Mouse (Mus musculus) liver, embryonic 12.5 days (tissue): ENCODE data around the gene Draxin. TPM values are rescaled to one million over a fixed set of nuclear protein-coding genes. Genes with fewer than 3 reads are reported as not detected.
A peak's percentile ranks its signal among the peaks of the same experiment; 100 is the strongest.
"Not testable (repeated sequence)": the region's sequence is repeated elsewhere in the genome, so short reads cannot be mapped to it uniquely, and the experiment has no call there.

Experiments
- ATAC-seq: fragments of 200-750 bp; cut with Nextera tagmentation; 2 replicates; pipeline ENCODE4 v1.8.0; 2017; ENCODE audit warnings: moderate number of reproducible peaks, mild to moderate bottlenecking, moderate library complexity
- H3K27ac ChIP-seq: fragments of 300-500 bp; sonication (generic); 2 replicates; pipeline ENCODE4 v1.5.1; 2016; ENCODE audit warnings: mild to moderate bottlenecking
- H3K27me3 ChIP-seq: fragments of 300-500 bp; sonication (generic); replicated peaks from 2 replicates; pipeline ENCODE4 v1.6.1; 2016; ENCODE audit warnings: mild to moderate bottlenecking, moderate library complexity
- H3K36me3 ChIP-seq: fragments of 300-500 bp; sonication (generic); 2 replicates; pipeline ENCODE4 v1.6.1; 2016; ENCODE audit warnings: mild to moderate bottlenecking, moderate library complexity
- H3K4me1 ChIP-seq: fragments of 300-500 bp; sonication (generic); 2 replicates; pipeline ENCODE4 v1.6.1; 2016
- H3K4me2 ChIP-seq: fragments of 300-500 bp; sonication (generic); 2 replicates; pipeline ENCODE4 v1.6.1; 2016; ENCODE audit warnings: mild to moderate bottlenecking, moderate library complexity
- H3K4me3 ChIP-seq: fragments of 300-500 bp; sonication (generic); 2 replicates; pipeline ENCODE4 v1.5.1; 2016; ENCODE audit warnings: mild to moderate bottlenecking, moderate library complexity
- H3K9ac ChIP-seq: fragments of 300-500 bp; sonication (generic); 2 replicates; pipeline ENCODE4 v1.6.1; 2016; ENCODE audit warnings: mild to moderate bottlenecking, moderate library complexity
- H3K9me3 ChIP-seq: fragments of 300-500 bp; sonication (generic); replicated peaks from 2 replicates; pipeline ENCODE4 v1.6.1; 2016; ENCODE audit warnings: mild to moderate bottlenecking, moderate library complexity
- WGBS: fragments of 180-500 bp; shearing (Covaris S2); methylation state at CpG from one replicate; pipeline ENCODE4 v1.1.7; 2016; ENCODE audit not compliant: insufficient replicate concordance; 5-methylcytosine and 5-hydroxymethylcytosine counted together
- polyA plus RNA-seq: library from polyadenylated mRNA; unstranded; fragments of >200 nt; fragmentation: Nextera tagmentation; extraction: Ambion mirVana; gene quantifications from 2 replicates; pipeline ENCODE4 v1.2.1, GENCODE M21; 2016

Gene Draxin
- 0.08 TPM in 2 replicates for polyA plus RNA-seq

- 1% methylated on average over 83 of the region's 87 CpGs for WGBS
- H3K27ac ChIP-seq, result no peak within 1 kb of the TSS
Observed at GRCm38 (mm10) chr4:148130561-148131413, at the start of gene Draxin. TSS of gene Draxin (minus strand) at chr4:148130698.

DNA sequence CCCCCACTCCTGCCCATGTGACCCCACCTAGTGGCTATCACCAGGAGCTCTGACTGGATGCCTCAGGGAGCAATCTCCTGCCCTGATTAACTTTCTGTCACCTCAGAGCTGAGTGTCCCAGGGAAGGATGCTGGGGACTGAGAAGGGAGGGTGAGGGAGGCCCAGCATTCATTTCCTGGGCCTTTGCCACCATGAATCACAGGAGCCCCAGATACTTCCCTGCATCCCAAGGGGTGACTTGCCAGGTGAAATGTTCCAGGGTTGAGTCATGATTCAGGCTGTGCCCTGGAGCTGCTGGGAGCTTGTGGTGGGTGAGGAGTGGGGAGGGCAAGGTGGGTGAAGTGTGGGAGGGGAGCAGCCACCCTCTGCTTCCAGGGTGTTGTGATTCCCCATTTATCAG lies 47.2 kb upstream of the Draxin start:
- Histone ChIP-seq H3K9ac (no peak overlapping the region), H3K4me1 (0 out of 2 replicates have a peak, but pooled peaks cover 2% of the 10 kb centered on the region), H3K27me3 (peaks cover 95% of the 10 kb centered on the region), H3K36me3 (no peaks in the 10 kb centered on the region), H3K4me3 (no peak overlapping the region), H3K4me2 (no peak overlapping the region), H3K27ac (no peak overlapping the region), H3K9me3 (no peaks in the 10 kb centered on the region)
- no peak for ATAC-seq

More at GRCm38 (mm10) chr4:148130561-148131413, at the start of gene Draxin:
- peaks cover 92% of the 10 kb centered on the region for H3K27me3 ChIP-seq
- H3K36me3 ChIP-seq, result no peaks in the 10 kb centered on the region
- peak; percentile 64; the same call in 1 of the 2 replicates for ATAC-seq
- peaks cover 9% of the 10 kb centered on the region for H3K4me1 ChIP-seq
- H3K9ac ChIP-seq, result peak within 1 kb of the TSS; percentile 45; the same call in 1 of the 2 replicates
- H3K4me3 ChIP-seq, result peak within 1 kb of the TSS; percentile 51
- H3K9me3 ChIP-seq, result no peaks in the 10 kb centered on the region
- H3K4me2 ChIP-seq, result peak within 1 kb of the TSS; percentile 70

DNA sequence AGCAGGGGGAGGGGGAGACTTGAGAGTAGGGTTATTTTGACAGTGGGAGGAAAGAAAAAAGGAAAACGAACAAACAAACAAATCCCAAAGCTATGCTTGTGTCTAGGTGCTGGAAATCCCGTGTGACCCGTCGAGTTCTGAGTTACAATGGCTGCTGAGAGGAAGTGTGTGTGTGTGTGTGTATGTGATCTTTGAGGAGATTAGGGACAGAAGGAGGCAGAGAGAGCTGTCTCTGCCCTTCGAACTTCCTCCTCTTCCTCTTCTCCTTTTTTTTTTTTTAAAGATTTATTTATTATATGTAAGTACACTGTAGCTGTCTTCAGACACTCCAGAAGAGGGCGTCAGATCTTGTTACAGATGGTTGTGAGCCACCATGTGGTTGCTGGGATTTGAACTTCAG lies 46.1 kb upstream of the Draxin start:
- ATAC-seq, H3K4me2 ChIP-seq, H3K9ac ChIP-seq, H3K9me3 ChIP-seq, H3K36me3 ChIP-seq, H3K4me3 ChIP-seq, H3K27ac ChIP-seq, H3K4me1 ChIP-seq: not testable (repeated sequence)
- peaks cover 95% of the 10 kb centered on the region for H3K27me3 ChIP-seq
- WGBS, result 28% methylated on average over 5 of the region's 6 CpGs

- H3K4me2 ChIP-seq, result no peak overlapping the region
- 13% methylated on average over 12 of the region's 12 CpGs for WGBS
- no peak overlapping the region for H3K4me3 ChIP-seq
- no peaks in the 10 kb centered on the region for H3K4me1 ChIP-seq
- H3K27me3 ChIP-seq, result peaks cover 99% of the 10 kb centered on the region
- H3K9me3 ChIP-seq, result no peaks in the 10 kb centered on the region
- no peaks in the 10 kb centered on the region for H3K36me3 ChIP-seq
- no peak overlapping the region for H3K9ac ChIP-seq
- no peak for ATAC-seq
- no peak overlapping the region for H3K27ac ChIP-seq
Observed at GRCm38 (mm10) chr4:148174495-148174862, 44.0 kb upstream of the Draxin start.

- Histone ChIP-seq H3K27me3 (peaks cover 97% of the 10 kb centered on the region), H3K27ac (no peak overlapping the region), H3K4me2 (no peak overlapping the region), H3K4me1 (no peaks in the 10 kb centered on the region), H3K4me3 (no peak overlapping the region), H3K36me3 (no peaks in the 10 kb centered on the region), H3K9ac (no peak overlapping the region), H3K9me3 (no peaks in the 10 kb centered on the region)
- no peak for ATAC-seq
- WGBS, result 4% methylated on average over 30 of the region's 30 CpGs
Observed at GRCm38 (mm10) chr4:148173811-148174494, 43.5 kb upstream of the Draxin start.

DNA sequence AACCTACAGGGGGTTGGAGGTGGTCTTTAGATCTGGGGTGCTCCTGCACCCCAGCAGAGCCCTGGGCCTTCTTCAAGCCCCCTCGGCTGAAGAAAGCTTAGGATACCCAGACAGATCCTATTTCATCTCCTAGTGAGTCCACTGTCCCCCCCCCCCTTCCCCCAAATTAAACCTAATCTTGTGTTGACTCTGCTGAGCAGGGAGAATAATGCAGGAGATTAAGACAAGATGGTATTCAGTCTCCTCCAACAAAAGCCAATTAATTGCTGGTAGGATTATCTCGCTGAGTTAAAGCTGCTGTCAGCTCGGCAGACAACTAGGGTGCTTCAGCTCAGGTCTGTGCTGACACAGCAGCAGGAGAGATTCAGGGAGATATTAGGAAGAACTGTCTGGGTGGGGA lies 40.8 kb upstream of the Draxin start:
- H3K4me3 ChIP-seq, result no peak overlapping the region
- ATAC-seq, result no peak
- H3K27me3 ChIP-seq, result peaks cover 94% of the 10 kb centered on the region
- H3K9ac ChIP-seq, result no peak overlapping the region
- no peak overlapping the region for H3K4me2 ChIP-seq
- no peaks in the 10 kb centered on the region for H3K36me3 ChIP-seq
- 51% methylated on average over 3 of the region's 3 CpGs for WGBS
- H3K27ac ChIP-seq, result no peak overlapping the region
- H3K9me3 ChIP-seq, result no peaks in the 10 kb centered on the region
- 0 out of 2 replicates have a peak, but pooled peaks cover 4% of the 10 kb centered on the region for H3K4me1 ChIP-seq

GRCm38 (mm10) chr4:148170842-148171241 lies 40.3 kb upstream of the Draxin start:
- H3K36me3 ChIP-seq, result no peaks in the 10 kb centered on the region
- no peaks in the 10 kb centered on the region for H3K9me3 ChIP-seq
- WGBS, result 2% methylated on average over 2 of the region's 2 CpGs
- peaks cover 94% of the 10 kb centered on the region for H3K27me3 ChIP-seq
- no peak for ATAC-seq
- H3K4me3 ChIP-seq, result no peak overlapping the region
- H3K4me1 ChIP-seq, result 0 out of 2 replicates have a peak, but pooled peaks cover 4% of the 10 kb centered on the region
- no peak overlapping the region for H3K27ac ChIP-seq
- H3K9ac ChIP-seq, result no peak overlapping the region
- no peak overlapping the region for H3K4me2 ChIP-seq

DNA sequence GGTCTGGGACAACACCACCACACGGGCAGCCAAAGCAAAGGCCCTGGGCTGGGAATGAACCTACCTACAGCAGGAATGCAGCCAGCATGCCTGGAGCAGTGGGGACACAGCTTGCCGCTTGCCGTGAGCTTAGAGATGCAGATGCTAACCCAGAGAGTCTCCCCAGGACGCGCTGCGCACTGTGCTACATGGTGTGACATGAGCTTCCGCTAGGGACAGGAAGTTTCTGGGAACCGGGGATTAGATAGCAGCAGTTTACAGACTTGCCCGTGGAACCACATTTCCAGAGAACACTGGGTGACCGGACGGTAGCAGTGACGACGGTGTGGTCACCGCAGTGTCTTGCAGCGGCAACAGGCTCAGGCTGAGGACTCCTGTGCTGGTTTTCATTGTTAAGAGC lies 39.1 kb upstream of the Draxin start:
- no peak overlapping the region for H3K9ac ChIP-seq
- no peak overlapping the region for H3K27ac ChIP-seq
- no peak for ATAC-seq
- 0 out of 2 replicates have a peak, but pooled peaks cover 4% of the 10 kb centered on the region for H3K4me1 ChIP-seq
- H3K36me3 ChIP-seq, result no peaks in the 10 kb centered on the region
- H3K9me3 ChIP-seq, result no peaks in the 10 kb centered on the region
- peak overlapping the region; percentile 19 for H3K4me2 ChIP-seq
- 7% methylated on average over 15 of the region's 15 CpGs for WGBS
- no peak overlapping the region for H3K4me3 ChIP-seq
- peaks cover 94% of the 10 kb centered on the region for H3K27me3 ChIP-seq

GRCm38 (mm10) chr4:148168287-148168686 lies 37.8 kb upstream of the Draxin start:
- no peak overlapping the region for H3K27ac ChIP-seq
- no peaks in the 10 kb centered on the region for H3K36me3 ChIP-seq
- WGBS, result 14% methylated on average over 7 of the region's 7 CpGs
- no peak overlapping the region for H3K4me3 ChIP-seq
- H3K9ac ChIP-seq, result no peak overlapping the region
- peaks cover 13% of the 10 kb centered on the region for H3K4me1 ChIP-seq
- ATAC-seq, result no peak
- H3K9me3 ChIP-seq, result no peaks in the 10 kb centered on the region
- no peak overlapping the region for H3K4me2 ChIP-seq
- peaks cover 94% of the 10 kb centered on the region for H3K27me3 ChIP-seq

DNA sequence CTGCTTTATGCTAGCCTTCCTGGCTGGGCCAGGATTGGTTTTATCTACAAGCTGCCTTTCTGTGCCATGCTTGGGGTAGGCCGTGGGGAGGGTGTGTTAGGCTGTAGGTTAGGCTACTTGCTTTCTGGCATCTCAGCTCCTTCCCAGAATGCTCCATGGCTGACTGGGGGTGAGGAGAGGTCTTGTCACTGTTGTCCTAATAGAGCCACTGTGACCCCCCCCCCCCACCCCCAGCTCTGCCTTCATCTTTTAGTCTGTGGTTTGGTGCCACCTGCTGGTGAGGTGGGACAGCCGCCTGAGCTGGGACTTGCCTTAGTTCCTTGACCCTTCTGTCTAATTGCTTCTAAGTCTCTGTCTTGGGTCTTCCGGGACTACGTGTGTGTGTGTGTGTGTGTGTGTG lies 36.5 kb upstream of the Draxin start:
- H3K9me3 ChIP-seq, result no peaks in the 10 kb centered on the region
- 18% methylated on average over 4 of the region's 4 CpGs for WGBS
- H3K27me3 ChIP-seq, result peaks cover 94% of the 10 kb centered on the region
- no peak overlapping the region for H3K27ac ChIP-seq
- no peak for ATAC-seq
- H3K36me3 ChIP-seq, result no peaks in the 10 kb centered on the region
- H3K9ac ChIP-seq, result no peak overlapping the region
- peak overlapping the region; percentile 11; the same call in 1 of the 2 replicates for H3K4me2 ChIP-seq
- H3K4me1 ChIP-seq, result peaks cover 13% of the 10 kb centered on the region
- H3K4me3 ChIP-seq, result no peak overlapping the region

DNA sequence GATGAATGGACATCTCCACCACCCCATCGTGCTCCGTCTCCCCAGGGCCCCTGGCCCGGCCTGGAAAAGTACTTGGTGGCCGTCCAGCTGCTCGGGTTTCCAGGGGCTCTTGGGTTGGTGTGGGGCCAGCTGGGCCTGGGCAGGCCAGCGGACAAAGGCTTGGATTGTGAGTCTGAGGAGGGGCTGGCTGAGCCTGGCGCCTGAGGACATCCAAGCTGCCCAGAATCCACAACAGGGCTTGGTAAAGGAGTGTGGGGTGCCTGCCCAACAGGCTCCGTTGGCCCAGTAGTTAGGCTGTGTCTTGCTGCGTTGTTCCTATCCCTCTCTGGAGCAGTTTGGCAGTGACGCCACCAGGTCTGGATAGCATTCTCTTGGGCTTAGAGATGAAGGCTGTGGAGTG lies 35.9 kb upstream of the Draxin start:
- no peak overlapping the region for H3K9ac ChIP-seq
- peaks cover 13% of the 10 kb centered on the region for H3K4me1 ChIP-seq
- H3K27ac ChIP-seq, result no peak overlapping the region
- ATAC-seq, result no peak
- H3K27me3 ChIP-seq, result peaks cover 94% of the 10 kb centered on the region
- H3K4me2 ChIP-seq, result peak overlapping the region; percentile 11; the same call in 1 of the 2 replicates
- H3K36me3 ChIP-seq, result no peaks in the 10 kb centered on the region
- 14% methylated on average over 10 of the region's 10 CpGs for WGBS
- no peaks in the 10 kb centered on the region for H3K9me3 ChIP-seq
- H3K4me3 ChIP-seq, result no peak overlapping the region

DNA sequence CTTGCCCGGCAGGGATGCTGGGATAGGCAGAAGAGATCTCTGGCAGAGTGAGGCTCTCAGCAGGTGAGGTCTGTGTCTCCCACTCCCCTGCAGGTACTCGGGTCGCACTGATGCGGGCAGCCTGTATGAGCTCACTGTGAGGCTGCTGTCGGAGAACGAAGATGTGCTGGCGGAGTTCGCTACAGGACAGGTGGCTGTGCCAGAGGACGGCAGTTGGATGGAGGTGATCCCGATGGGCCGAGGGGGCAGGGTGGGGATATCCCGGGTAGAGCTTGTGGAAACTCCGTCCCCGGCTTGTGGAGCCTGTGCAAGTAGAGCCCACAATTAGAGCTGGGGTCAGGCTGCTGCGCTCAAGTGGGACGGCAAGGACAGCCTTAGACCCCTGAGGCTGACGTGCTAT lies 35.1 kb upstream of the Draxin start:
- Histone ChIP-seq H3K9ac (no peak overlapping the region), H3K36me3 (no peaks in the 10 kb centered on the region), H3K9me3 (no peaks in the 10 kb centered on the region), H3K4me2 (no peak overlapping the region), H3K4me1 (peaks cover 17% of the 10 kb centered on the region), H3K27me3 (peaks cover 94% of the 10 kb centered on the region), H3K4me3 (no peak overlapping the region), H3K27ac (no peak overlapping the region)
- no peak for ATAC-seq
- WGBS, result 14% methylated on average over 17 of the region's 17 CpGs
